In genomic region chr1:140373532-140373931, GRCm38 (mm10) we compare ENCODE assay signal across 22 mouse cellular contexts.
A peak's percentile ranks its signal among the peaks of the same experiment; 100 is the strongest.
DNase-seq lines count a peak whose midpoint lies in the region; ATAC-seq lines count a peak whose summit lies in the region.
"Had no signal": no experiment of that assay in that cellular context is flagged by ENCODE, and none has a peak within 500 bp of the region (broad histone marks: within the 10 kb centered on the region; RNA-seq: fewer than 3 reads in every experiment).

No protein-coding gene starts in this region.

- H3K4me1 ChIP-seq in midbrain, embryonic 10.5 days = no peaks in the 10 kb centered on the region

- ATAC-seq in frontal cortex, adult (ENCODE audit: low TSS enrichment) = peak; percentile 93
- ATAC-seq: activated CD4-positive, CD25-positive, alpha-beta regulatory T cell, adult 4 months; CD4-positive, CD25-positive, alpha-beta regulatory T cell, adult 4 months; Patski had no signal

- no peak overlapping the region for H3K27ac ChIP-seq in midbrain, embryonic 10.5 days (replicated peaks)

- no peaks in the 10 kb centered on the region for H3K27me3 ChIP-seq in midbrain, embryonic 10.5 days (ENCODE audit: low read depth, poor library complexity, severe bottlenecking)
- H3K27me3 ChIP-seq: CH12.LX, Patski had no signal

- no peak overlapping the region for H3K4me3 ChIP-seq in midbrain, embryonic 10.5 days

- no peak for DNase-seq in frontal cortex, postnatal 10 days (ENCODE audit: low spot score in 2 of 2)
- DNase-seq in brain, adult 2 months (ENCODE audit: low read depth, low spot score) = peak; percentile 48
- DNase-seq in telencephalon, adult 2 months (ENCODE audit: low read depth, low spot score) = peak; percentile 35
- DNase-seq in layer of hippocampus, postnatal 14 days (ENCODE audit: low spot score in 2 of 2) = no peak
- no peak for DNase-seq in midbrain, embryonic 10.5 days (ENCODE audit: low spot score)
- DNase-seq: adrenal gland, adult 2 months; adrenal gland, adult 8-10 months; adrenal gland, postnatal 10 days; adrenal gland, postnatal 14 days; adrenal gland, postnatal 25 days; adrenal gland, postnatal 36 days; B cell, adult 2 months; cerebellum, adult 11 months; cerebellum, adult 11-12 months; cerebellum, adult 18-20 months; cerebellum, adult 2 months had no signal

- no peaks in the 10 kb centered on the region for H3K9me3 ChIP-seq in midbrain, embryonic 10.5 days (replicated peaks)

- H3K36me3 ChIP-seq in midbrain, embryonic 10.5 days = no peaks in the 10 kb centered on the region
- H3K36me3 ChIP-seq: G1E had no signal

- 93% methylated on average over 1 of the region's 1 CpGs for WGBS in midbrain, embryonic 10.5 days

Comparison
In these comparisons a context has a peak if more than half of its experiments do, and no peak if none do; other contexts are left out.
1. DNase-seq: peak in brain, adult 2 months (single experiment) and telencephalon, adult 2 months (single experiment); none in frontal cortex, postnatal 10 days (0 of 2), layer of hippocampus, postnatal 14 days (0 of 2) and midbrain, embryonic 10.5 days (single experiment).